Mouse (Mus musculus) lung, postnatal 0 days (tissue): Measurements from ENCODE around the gene Slc26a6. TPM values are rescaled to one million over a fixed set of nuclear protein-coding genes. Genes with fewer than 3 reads are reported as not detected.

ENCODE experiments used
- ATAC-seq: fragments of 200-750 bp; cut with Nextera tagmentation; 2 replicates; pipeline ENCODE4 v1.8.0; 2017; ENCODE audit warnings: moderate library complexity
- DNase-seq: peaks from one replicate; pipeline ENCODE4 v3.0.0-alpha.2; 2016; ENCODE audit warnings: low spot score
- H3K27ac ChIP-seq: fragments of 300-500 bp; sonication (generic); 2 replicates; pipeline ENCODE4 v1.5.1; 2014; ENCODE audit warnings: antibody characterized with exemption, mild to moderate bottlenecking, low read length, mixed read lengths
- H3K27me3 ChIP-seq: fragments of 300-500 bp; sonication (generic); replicated peaks from 2 replicates; pipeline ENCODE4 v1.6.1; 2014; ENCODE audit warnings: low read length, mixed read lengths; ENCODE audit not compliant: insufficient read depth
- H3K36me3 ChIP-seq: fragments of 300-500 bp; sonication (generic); 2 replicates; pipeline ENCODE4 v1.6.1; 2014; ENCODE audit warnings: low read length, mixed read lengths; ENCODE audit not compliant: insufficient read depth
- H3K4me1 ChIP-seq: fragments of 300-500 bp; sonication (generic); 2 replicates; pipeline ENCODE4 v1.6.1; 2014; ENCODE audit warnings: antibody characterized with exemption, low read depth, low read length, mixed read lengths; ENCODE audit not compliant: insufficient read depth
- H3K4me2 ChIP-seq: fragments of 300-500 bp; sonication (generic); replicated peaks from 2 replicates; pipeline ENCODE4 v1.6.1; 2014; ENCODE audit warnings: low read depth, mild to moderate bottlenecking, low read length, moderate library complexity, mixed read lengths
- H3K4me3 ChIP-seq: fragments of 300-500 bp; sonication (generic); 2 replicates; pipeline ENCODE4 v1.5.1; 2014; ENCODE audit warnings: low read depth, low read length
- H3K9ac ChIP-seq: fragments of 300-500 bp; sonication (generic); replicated peaks from 2 replicates; pipeline ENCODE4 v1.6.1; 2014; ENCODE audit warnings: low read depth, mild to moderate bottlenecking
- H3K9me3 ChIP-seq: fragments of 300-500 bp; sonication (generic); 2 replicates; pipeline ENCODE4 v1.6.1; 2016; ENCODE audit warnings: low read length, mixed read lengths
- CTCF ChIP-seq: IDR thresholded peaks from 2 replicates; pipeline ENCODE4 v1.5.1; 2016; ENCODE audit warnings: antibody characterized with exemption, mild to moderate bottlenecking
- EP300 ChIP-seq: IDR thresholded peaks from 2 replicates; pipeline ENCODE4 v1.6.1; 2016; ENCODE audit warnings: antibody characterized with exemption, mild to moderate bottlenecking, control low read depth
- WGBS: fragments of 180-500 bp; shearing (Covaris S2); extraction: QIAGEN DNeasy Blood & Tissue Kit; methylation state at CpG from one replicate; pipeline ENCODE4 v1.1.7; 2014; 5-methylcytosine and 5-hydroxymethylcytosine counted together
- polyA plus RNA-seq: library from polyadenylated mRNA; unstranded; fragments of >200 nt; fragmentation: Nextera tagmentation; extraction: Ambion mirVana; gene quantifications from 2 replicates; pipeline ENCODE4 v1.2.1, GENCODE M21; 2015

Gene Slc26a6
- polyA plus RNA-seq, 1 experiment from 2014 or later: 8.3 TPM

GRCm38 (mm10) chr9:108824144-108824685 is 28.9 kb upstream of the Slc26a6 start:
- Histone ChIP-seq H3K36me3 (no peaks in the 10 kb centered on the region), H3K4me1 (peaks cover 5% of the 10 kb centered on the region), H3K9me3 (no peaks in the 10 kb centered on the region), H3K9ac (no peak overlapping the region), H3K27ac (no peak overlapping the region), H3K4me3 (no peak overlapping the region), H3K4me2 (no peak overlapping the region), H3K27me3 (peaks cover 49% of the 10 kb centered on the region)
- DNase-seq (no peak), ATAC-seq (no peak)
- TF ChIP-seq CTCF (no peak), EP300 (no peak)
- 7% methylated on average over 25 of the region's 25 CpGs for whole genome bisulfite sequencing

- ATAC-seq: no peak
Observed at GRCm38 (mm10) chr9:108824755-108825413, 28.2 kb upstream of the Slc26a6 start.

GRCm38 (mm10) chr9:108825820-108826699 is 27.0 kb upstream of the Slc26a6 start, which contains the start of gene Celsr3:
TSS of gene Celsr3 (plus strand) at chr9:108826320.
- peaks cover 49% of the 10 kb centered on the region for H3K27me3 ChIP-seq
- TF ChIP-seq CTCF (no peak), EP300 (no peak)
- WGBS: 4% methylated on average over 49 of the region's 70 CpGs
- H3K36me3 ChIP-seq: no peaks in the 10 kb centered on the region
- peak within 1 kb of the TSS; percentile 63 for H3K4me2 ChIP-seq
- H3K9me3 ChIP-seq: no peaks in the 10 kb centered on the region
- peak within 1 kb of the TSS; percentile 31 for H3K4me3 ChIP-seq
- ATAC-seq (peak; percentile 31; the same call in 1 of the 2 replicates), DNase-seq (peak; percentile 62)
- H3K9ac ChIP-seq: no peak within 1 kb of the TSS
- no peak within 1 kb of the TSS for H3K27ac ChIP-seq
- peaks cover 5% of the 10 kb centered on the region for H3K4me1 ChIP-seq

More at GRCm38 (mm10) chr9:108824755-108825413, 28.2 kb upstream of the Slc26a6 start:
- Histone ChIP-seq H3K4me2 (no peak overlapping the region), H3K27me3 (peaks cover 49% of the 10 kb centered on the region), H3K4me3 (no peak overlapping the region), H3K27ac (no peak overlapping the region), H3K4me1 (peaks cover 5% of the 10 kb centered on the region), H3K9me3 (no peaks in the 10 kb centered on the region), H3K36me3 (no peaks in the 10 kb centered on the region), H3K9ac (no peak overlapping the region)
- 2% methylated on average over 31 of the region's 31 CpGs for WGBS
- no peak for DNase-seq
- TF ChIP-seq CTCF (no peak), EP300 (no peak)

GRCm38 (mm10) chr9:108826700-108827340 is 26.3 kb upstream of the Slc26a6 start:
- Histone ChIP-seq H3K4me1 (peaks cover 7% of the 10 kb centered on the region), H3K4me2 (peak overlapping the region; percentile 63), H3K9me3 (no peaks in the 10 kb centered on the region), H3K9ac (no peak overlapping the region), H3K4me3 (peak overlapping the region; percentile 31), H3K27me3 (peaks cover 49% of the 10 kb centered on the region), H3K27ac (no peak overlapping the region), H3K36me3 (no peaks in the 10 kb centered on the region)
- ATAC-seq (peak; percentile 74), DNase-seq (peak; percentile 82)
- TF ChIP-seq EP300 (no peak), CTCF (no peak)
- 2% methylated on average over 38 of the region's 39 CpGs for WGBS

GRCm38 (mm10) chr9:108827454-108827853 is 25.6 kb upstream of the Slc26a6 start:
- peaks cover 11% of the 10 kb centered on the region for H3K4me1 ChIP-seq
- H3K4me3 ChIP-seq: peak overlapping the region; percentile 31
- no peak overlapping the region for H3K9ac ChIP-seq
- no peaks in the 10 kb centered on the region for H3K9me3 ChIP-seq
- peak overlapping the region; percentile 63 for H3K4me2 ChIP-seq
- H3K27ac ChIP-seq: no peak overlapping the region
- peaks cover 49% of the 10 kb centered on the region for H3K27me3 ChIP-seq
- no peaks in the 10 kb centered on the region for H3K36me3 ChIP-seq
- TF ChIP-seq CTCF: no peak
- TF ChIP-seq EP300: no peak
- WGBS: 9% methylated on average over 34 of the region's 34 CpGs
- no peak for ATAC-seq
- DNase-seq: no peak
